Mouse (Mus musculus) embryonic facial prominence, embryonic 10.5 days (tissue): ENCODE results near the gene Gid4. TPM values are rescaled to one million over a fixed set of nuclear protein-coding genes. Genes with fewer than 3 reads are reported as not detected.
A peak's percentile ranks its signal among the peaks of the same experiment; 100 is the strongest.

Experiments used
- DNase-seq: peaks from one replicate; pipeline ENCODE4 v3.0.0-alpha.2; 2017; ENCODE audit warnings: low spot score
- H3K27ac ChIP-seq: fragments of 300-500 bp; sonication (generic); replicated peaks from 2 replicates; pipeline ENCODE4 v1.5.1; 2016; ENCODE audit warnings: mild to moderate bottlenecking
- H3K27me3 ChIP-seq: fragments of 300-500 bp; sonication (generic); replicated peaks from 2 replicates; pipeline ENCODE4 v1.6.1; 2016; ENCODE audit warnings: low read depth, mild to moderate bottlenecking; ENCODE audit not compliant: poor library complexity, severe bottlenecking
- H3K36me3 ChIP-seq: fragments of 300-500 bp; sonication (generic); replicated peaks from 2 replicates; pipeline ENCODE4 v1.6.1; 2016; ENCODE audit warnings: mild to moderate bottlenecking, moderate library complexity
- H3K4me1 ChIP-seq: fragments of 300-500 bp; sonication (generic); 2 replicates; pipeline ENCODE4 v1.6.1; 2016
- H3K4me3 ChIP-seq: fragments of 300-500 bp; sonication (generic); 2 replicates; pipeline ENCODE4 v1.5.1; 2016; ENCODE audit warnings: mild to moderate bottlenecking, moderate library complexity
- H3K9me3 ChIP-seq: fragments of 300-500 bp; sonication (generic); 2 replicates; pipeline ENCODE4 v1.6.1; 2016; ENCODE audit warnings: mild to moderate bottlenecking
- WGBS: fragments of 180-500 bp; shearing (Covaris S2); methylation state at CpG from one replicate; pipeline ENCODE4 v1.1.7; 2016; 5-methylcytosine and 5-hydroxymethylcytosine counted together
- polyA plus RNA-seq: library from polyadenylated mRNA; unstranded; fragments of >200 nt; fragmentation: Nextera tagmentation; extraction: Ambion mirVana; gene quantifications from 2 replicates; pipeline ENCODE4 v1.2.1, GENCODE M21; 2016

The Gid4 gene
- polyA plus RNA-seq, 1 experiment from 2014 or later = 26.9 TPM

- no peaks in the 10 kb centered on the region for H3K36me3 ChIP-seq
- 0 out of 2 replicates have a peak, but pooled peaks cover 11% of the 10 kb centered on the region for H3K27me3 ChIP-seq
- H3K4me3 ChIP-seq = peak overlapping the region; percentile 34
- 30% methylated on average over 17 of the region's 17 CpGs for WGBS
- peak; percentile 35 for DNase-seq
- no peaks in the 10 kb centered on the region; the same call in 1 of the 2 replicates for H3K9me3 ChIP-seq
- H3K27ac ChIP-seq = peak overlapping the region; percentile 4; the same call in 1 of the 2 replicates
- H3K4me1 ChIP-seq = peaks cover 10% of the 10 kb centered on the region; the same call in 1 of the 2 replicates
Measured at GRCm38 (mm10) chr11:60478121-60478520, 61.2 kb downstream of the Gid4 start.

- no peaks in the 10 kb centered on the region for H3K27me3 ChIP-seq
- no peak overlapping the region for H3K27ac ChIP-seq
- WGBS = 72% methylated on average over 3 of the region's 3 CpGs
Measured at GRCm38 (mm10) chr11:60486267-60486666, 69.3 kb downstream of the Gid4 start.

GRCm38 (mm10) chr11:60492726-60493125 lies 75.8 kb downstream of the Gid4 start:
- 96% methylated on average over 5 of the region's 5 CpGs for WGBS

More at GRCm38 (mm10) chr11:60486267-60486666, 69.3 kb downstream of the Gid4 start:
- no peak overlapping the region for H3K4me3 ChIP-seq
- no peaks in the 10 kb centered on the region for H3K9me3 ChIP-seq
- no peaks in the 10 kb centered on the region for H3K36me3 ChIP-seq
- H3K4me1 ChIP-seq = no peaks in the 10 kb centered on the region
- no peak for DNase-seq

GRCm38 (mm10) chr11:60495692-60496091 lies 78.7 kb downstream of the Gid4 start:
- Histone ChIP-seq H3K9me3 (no peaks in the 10 kb centered on the region), H3K36me3 (no peaks in the 10 kb centered on the region), H3K27ac (no peak overlapping the region), H3K27me3 (no peaks in the 10 kb centered on the region), H3K4me3 (no peak overlapping the region), H3K4me1 (no peaks in the 10 kb centered on the region)
- DNase-seq = no peak
- WGBS = 76% methylated on average over 2 of the region's 2 CpGs

More at GRCm38 (mm10) chr11:60492726-60493125, 75.8 kb downstream of the Gid4 start:
- Histone ChIP-seq H3K4me3 (no peak overlapping the region), H3K36me3 (no peaks in the 10 kb centered on the region), H3K27ac (no peak overlapping the region), H3K4me1 (no peaks in the 10 kb centered on the region), H3K9me3 (no peaks in the 10 kb centered on the region), H3K27me3 (no peaks in the 10 kb centered on the region)
- DNase-seq = no peak

Other genes starting within 250 kb of the Gid4 start
- 50.9 and 52.1 TPM in 2 replicates for gene Srebf1, start 194.6 kb upstream of the Gid4 start, polyA plus RNA-seq
- 20.4 and 21.0 TPM in 2 replicates for gene Tom1l2, start 64.2 kb upstream of the Gid4 start, polyA plus RNA-seq
- 1.2 and 1.6 TPM in 2 replicates for gene Drc3, start 63.8 kb upstream of the Gid4 start, polyA plus RNA-seq
- 61.7 and 63.6 TPM in 2 replicates for gene Atpaf2, start 1.3 kb downstream of the Gid4 start, polyA plus RNA-seq
- gene Drg2, start 37.4 kb downstream of the Gid4 start, polyA plus RNA-seq = 141 and 143 TPM in 2 replicates
- 0.21 and 0.22 TPM in 2 replicates for gene Myo15, start 52.2 kb downstream of the Gid4 start, polyA plus RNA-seq
- 39.1 and 40.1 TPM in 2 replicates for gene Alkbh5, start 119.2 kb downstream of the Gid4 start, polyA plus RNA-seq